Mouse (Mus musculus): Measurements from ENCODE around the gene Prdm13.
A peak's percentile ranks its signal among the peaks of the same experiment; 100 is the strongest.

The Prdm13 gene

GRCm38 (mm10) chr4:21685595-21686091 is at the start of gene Prdm13:
Prdm13 (minus strand) TSS chr4:21685963.
- peak; percentile 86 for DNase-seq (ENCODE audit: low read depth, low spot score)

GRCm38 (mm10) chr4:21727615-21728165 is 41.9 kb upstream of the Prdm13 start, which contains the start of gene Ccnc:
Ccnc (plus strand) TSS chr4:21727701.
- DNase-seq (ENCODE audit: low read depth, low spot score) = peak; percentile 93

- DNase-seq (ENCODE audit: low read depth, low spot score) = peak; percentile 63
These were observed 41.3 kb upstream of the Prdm13 start for GRCm38 (mm10) chr4:21726912-21727614.

GRCm38 (mm10) chr4:21722752-21723334 is 37.1 kb upstream of the Prdm13 start:
- peak; percentile 17 for DNase-seq (ENCODE audit: low read depth, low spot score)

- peak; percentile 93 for DNase-seq (ENCODE audit: low read depth, low spot score)
These were observed 26.4 kb upstream of the Prdm13 start for GRCm38 (mm10) chr4:21712147-21712546.

GRCm38 (mm10) chr4:21705046-21705445 is 19.3 kb upstream of the Prdm13 start:
- no peak for DNase-seq (ENCODE audit: low read depth, low spot score)

- no peak for DNase-seq (ENCODE audit: low read depth, low spot score)
These were observed 10.0 kb upstream of the Prdm13 start for GRCm38 (mm10) chr4:21695638-21696254.

- DNase-seq (ENCODE audit: low read depth, low spot score) = no peak
These were observed 4.5 kb upstream of the Prdm13 start for GRCm38 (mm10) chr4:21690221-21690620.

GRCm38 (mm10) chr4:21689492-21689941 is 3.8 kb upstream of the Prdm13 start:
- no peak for DNase-seq (ENCODE audit: low read depth, low spot score)

- no peak for DNase-seq (ENCODE audit: low read depth, low spot score)
These were observed 3.0 kb upstream of the Prdm13 start for GRCm38 (mm10) chr4:21688703-21689200.

- DNase-seq (ENCODE audit: low read depth, low spot score) = no peak
These were observed 2.3 kb upstream of the Prdm13 start for GRCm38 (mm10) chr4:21687783-21688702.

- DNase-seq (ENCODE audit: low read depth, low spot score) = no peak
These were observed 1.2 kb upstream of the Prdm13 start for GRCm38 (mm10) chr4:21686934-21687333.

- no peak for DNase-seq (ENCODE audit: low read depth, low spot score)
These were observed 653 bp upstream of the Prdm13 start for GRCm38 (mm10) chr4:21686416-21686815.

- no peak for DNase-seq (ENCODE audit: low read depth, low spot score)
These were observed 1.3 kb downstream of the Prdm13 start for GRCm38 (mm10) chr4:21684341-21684970.

- no peak for DNase-seq (ENCODE audit: low read depth, low spot score)
These were observed 3.2 kb downstream of the Prdm13 start for GRCm38 (mm10) chr4:21682421-21683150.

- DNase-seq (ENCODE audit: low read depth, low spot score) = no peak
These were observed 4.8 kb downstream of the Prdm13 start for GRCm38 (mm10) chr4:21680971-21681370.

- no peak for DNase-seq (ENCODE audit: low read depth, low spot score)
These were observed 5.9 kb downstream of the Prdm13 start for GRCm38 (mm10) chr4:21679624-21680480.

GRCm38 (mm10) chr4:21678975-21679623 is 6.7 kb downstream of the Prdm13 start:
- no peak for DNase-seq (ENCODE audit: low read depth, low spot score)
